Mouse (Mus musculus) kidney, embryonic 14.5 days (tissue): Measurements from ENCODE around the gene Actl9. TPM values are rescaled to one million over a fixed set of nuclear protein-coding genes. Genes with fewer than 3 reads are reported as not detected.

ENCODE experiments used
- ATAC-seq: fragments of 200-750 bp; cut with Nextera tagmentation; 2 replicates; pipeline ENCODE4 v1.8.0; 2017; ENCODE audit warnings: moderate number of reproducible peaks, mild to moderate bottlenecking, moderate TSS enrichment, moderate library complexity; ENCODE audit not compliant: low FRiP score, low TSS enrichment
- H3K27ac ChIP-seq: fragments of 300-500 bp; sonication (generic); 2 replicates; pipeline ENCODE4 v1.5.1; 2014; ENCODE audit warnings: low read depth, mild to moderate bottlenecking, low read length, moderate library complexity, mixed read lengths
- H3K27me3 ChIP-seq: fragments of 300-500 bp; sonication (generic); 2 replicates; pipeline ENCODE4 v1.6.1; 2014; ENCODE audit warnings: mild to moderate bottlenecking, low read length; ENCODE audit not compliant: control insufficient read depth, insufficient read depth
- H3K36me3 ChIP-seq: fragments of 300-500 bp; sonication (generic); 2 replicates; pipeline ENCODE4 v1.6.1; 2014; ENCODE audit warnings: low read length, mixed read lengths; ENCODE audit not compliant: control insufficient read depth, insufficient read depth
- H3K4me1 ChIP-seq: fragments of 300-500 bp; sonication (generic); 2 replicates; pipeline ENCODE4 v1.6.1; 2014; ENCODE audit warnings: low read length, mixed read lengths; ENCODE audit not compliant: control insufficient read depth, insufficient read depth
- H3K4me2 ChIP-seq: fragments of 300-500 bp; sonication (generic); replicated peaks from 2 replicates; pipeline ENCODE4 v1.6.1; 2014; ENCODE audit warnings: low read depth, mild to moderate bottlenecking, low read length
- H3K4me3 ChIP-seq: fragments of 300-500 bp; sonication (generic); 2 replicates; pipeline ENCODE4 v1.5.1; 2014; ENCODE audit warnings: mild to moderate bottlenecking, low read length
- H3K9ac ChIP-seq: fragments of 300-500 bp; sonication (generic); 2 replicates; pipeline ENCODE4 v1.6.1; 2014; ENCODE audit warnings: low read depth, mild to moderate bottlenecking, low read length, moderate library complexity
- H3K9me3 ChIP-seq: fragments of 300-500 bp; sonication (generic); 2 replicates; pipeline ENCODE4 v1.6.1; 2016; ENCODE audit warnings: low read length; ENCODE audit not compliant: control insufficient read depth
- WGBS: fragments of 180-500 bp; shearing (Covaris S2); extraction: QIAGEN DNeasy Blood & Tissue Kit; methylation state at CpG from one replicate; pipeline ENCODE4 v1.1.7; 2014; 5-methylcytosine and 5-hydroxymethylcytosine counted together
- polyA plus RNA-seq: library from polyadenylated mRNA; unstranded; fragments of >200 nt; fragmentation: Nextera tagmentation; extraction: Ambion mirVana; gene quantifications from 2 replicates; pipeline ENCODE4 v1.2.1, GENCODE M21; 2014

Actl9 gene
- polyA plus RNA-seq, 1 experiment from 2014 or later: not detected

- Histone ChIP-seq H3K4me2 (no peak overlapping the region), H3K27me3 (no peaks in the 10 kb centered on the region), H3K4me1 (no peaks in the 10 kb centered on the region), H3K27ac (no peak overlapping the region), H3K9ac (no peak overlapping the region), H3K9me3 (no peaks in the 10 kb centered on the region), H3K4me3 (no peak overlapping the region), H3K36me3 (no peaks in the 10 kb centered on the region)
- no peak for ATAC-seq
- 71% methylated on average over 6 of the region's 6 CpGs for WGBS
Observed at GRCm38 (mm10) chr17:33471206-33471605, 38.5 kb downstream of the Actl9 start.

Other genes with a start within 250 kb of the Actl9 start
- gene Olfr239, start 241.6 kb upstream of the Actl9 start, polyA plus RNA-seq: not detected in 2 replicates
- not detected in 2 replicates for gene Olfr1564, start 211.2 kb upstream of the Actl9 start, polyA plus RNA-seq
- gene Zfp955a, start 177.8 kb upstream of the Actl9 start, polyA plus RNA-seq: 14.8 and 21.4 TPM in 2 replicates
- gene Olfr63, start 168.2 kb upstream of the Actl9 start, polyA plus RNA-seq: 0.04 TPM in 2 replicates
- gene Zfp955b, start 143.4 kb upstream of the Actl9 start, polyA plus RNA-seq: 10.0 and 10.7 TPM in 2 replicates
- gene Zfp81, start 74.0 kb upstream of the Actl9 start, polyA plus RNA-seq: 15.2 and 16.6 TPM in 2 replicates
- 21.4 TPM in 2 replicates for gene Zfp101, start 38.3 kb upstream of the Actl9 start, polyA plus RNA-seq
- 35.1 and 49.3 TPM in 2 replicates for gene Adamts10, start 91.3 kb downstream of the Actl9 start, polyA plus RNA-seq
- 0.96 and 2.3 TPM in 2 replicates for gene Myo1f, start 122.8 kb downstream of the Actl9 start, polyA plus RNA-seq
- gene Zfp414, start 196.2 kb downstream of the Actl9 start, polyA plus RNA-seq: 73.1 and 82.9 TPM in 2 replicates
- gene Pram1, start 205.2 kb downstream of the Actl9 start, polyA plus RNA-seq: 0.66 and 0.81 TPM in 2 replicates